Mouse (Mus musculus) embryo, embryonic 11.5 days (tissue): Measurements from ENCODE around the gene Elmsan1.

ENCODE experiments used
- DNase-seq: peaks from one replicate; pipeline ENCODE4 v3.0.0-alpha.2; 2012; ENCODE audit warnings: low read depth, low spot score

Elmsan1 gene

GRCm38 (mm10) chr12:84176126-84176769 is 42.4 kb downstream of the Elmsan1 start:
- no peak for DNase-seq

- peak; percentile 63 for DNase-seq
Observed at GRCm38 (mm10) chr12:84175659-84176061, 43.0 kb downstream of the Elmsan1 start.

GRCm38 (mm10) chr12:84174871-84175270 is 43.8 kb downstream of the Elmsan1 start:
- no peak for DNase-seq

- DNase-seq: no peak
Observed at GRCm38 (mm10) chr12:84174190-84174811, 44.4 kb downstream of the Elmsan1 start.

- DNase-seq: no peak
Observed at GRCm38 (mm10) chr12:84173309-84173915, 45.3 kb downstream of the Elmsan1 start.

- DNase-seq: no peak
Observed at GRCm38 (mm10) chr12:84172862-84173261, 45.8 kb downstream of the Elmsan1 start.

- DNase-seq: no peak
Observed at GRCm38 (mm10) chr12:84172216-84172615, 46.5 kb downstream of the Elmsan1 start.

- no peak for DNase-seq
Observed at GRCm38 (mm10) chr12:84170610-84171009, 48.1 kb downstream of the Elmsan1 start.

GRCm38 (mm10) chr12:84165631-84166373 is 52.9 kb downstream of the Elmsan1 start:
- no peak for DNase-seq

GRCm38 (mm10) chr12:84163586-84164110 is 55.0 kb downstream of the Elmsan1 start:
- no peak for DNase-seq

- DNase-seq: no peak
Observed at GRCm38 (mm10) chr12:84163133-84163532, 55.5 kb downstream of the Elmsan1 start.

- DNase-seq: no peak
Observed at GRCm38 (mm10) chr12:84161616-84162433, 56.9 kb downstream of the Elmsan1 start.

- no peak for DNase-seq
Observed at GRCm38 (mm10) chr12:84161116-84161515, 57.6 kb downstream of the Elmsan1 start.

GRCm38 (mm10) chr12:84160491-84160890 is 58.2 kb downstream of the Elmsan1 start:
- no peak for DNase-seq

- no peak for DNase-seq
Observed at GRCm38 (mm10) chr12:84158156-84158555, 60.5 kb downstream of the Elmsan1 start.

- no peak for DNase-seq
Observed at GRCm38 (mm10) chr12:84156210-84156609, 62.5 kb downstream of the Elmsan1 start.

- DNase-seq: no peak
Observed at GRCm38 (mm10) chr12:84155523-84155871, 63.2 kb downstream of the Elmsan1 start.

GRCm38 (mm10) chr12:84154786-84155522 is 63.7 kb downstream of the Elmsan1 start:
- DNase-seq: no peak

GRCm38 (mm10) chr12:84153414-84153813 is 65.3 kb downstream of the Elmsan1 start:
- DNase-seq: no peak

GRCm38 (mm10) chr12:84152352-84153190 is 66.1 kb downstream of the Elmsan1 start:
- no peak for DNase-seq
